Mouse (Mus musculus) testis, adult 2 months (tissue): ENCODE data around the gene Abcc9.

Experiments
- CTCF ChIP-seq: fragments of 200-500 bp; IDR thresholded peaks from 2 replicates; pipeline ENCODE4 v1.5.1; 2012; ENCODE audit warnings: low read depth, mild to moderate bottlenecking, inconsistent platforms, low read length, moderate library complexity; ENCODE audit not compliant: control insufficient read depth, insufficient read depth, insufficient replicate concordance
- POLR2A ChIP-seq: fragments of 200-500 bp; IDR thresholded peaks from 2 replicates; pipeline ENCODE4 v1.6.1; 2012; ENCODE audit warnings: low read depth, mild to moderate bottlenecking, inconsistent platforms, low read length, moderate library complexity; ENCODE audit not compliant: control insufficient read depth

DNA sequence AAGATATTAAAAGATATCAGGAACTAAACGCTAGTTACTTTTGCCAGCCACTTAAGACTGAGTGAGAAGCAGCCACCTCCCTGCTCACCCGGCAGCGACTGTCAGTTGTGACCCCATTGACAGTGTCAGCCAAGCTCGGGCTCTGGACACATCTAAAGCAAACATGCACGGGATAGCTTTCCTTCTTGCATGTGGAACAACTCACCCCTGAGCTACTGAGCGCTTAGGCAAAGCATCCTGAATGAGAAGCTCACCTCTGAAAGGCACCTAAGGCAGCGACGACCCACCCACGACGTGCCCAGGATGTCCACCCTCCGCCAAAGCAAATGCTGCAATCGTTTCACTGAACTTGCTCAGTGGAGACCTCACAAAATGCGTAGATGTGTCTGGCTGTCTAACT, 954 bp downstream of the Abcc9 start:
- TF ChIP-seq CTCF, result no peak
- TF ChIP-seq POLR2A, result 0 out of 2 replicates have a peak, but pooled peaks have one; percentile 3
